Mouse (Mus musculus): ENCODE measurements around the gene Psors1c2. TPM values are rescaled to one million over a fixed set of nuclear protein-coding genes. Genes with fewer than 3 reads are reported as not detected.
"Not testable (repeated sequence)": the region's sequence is repeated elsewhere in the genome, so short reads cannot be mapped to it uniquely, and the experiment has no call there.

Gene Psors1c2
- polyA plus RNA-seq, 1 experiment, result 0.08 TPM

DNA sequence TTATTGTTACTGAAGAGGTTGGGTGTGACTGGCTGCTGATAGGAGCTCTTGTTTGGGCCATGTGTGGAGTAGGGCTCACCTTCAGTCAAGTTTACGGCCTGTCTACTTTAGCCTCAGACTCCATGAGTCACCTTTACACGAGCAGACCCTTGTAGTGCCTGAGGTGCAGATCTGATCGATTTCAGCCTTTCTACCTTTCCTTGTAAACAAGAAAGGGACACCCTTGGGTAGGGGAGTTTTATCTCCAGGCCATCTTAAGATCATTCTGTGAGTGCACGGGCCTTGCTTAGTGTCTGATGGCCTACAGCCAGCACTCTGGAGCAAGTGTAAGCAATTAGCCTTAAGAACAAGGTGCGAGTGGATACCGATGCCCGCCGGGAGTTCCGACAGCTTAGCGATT lies 26.1 kb upstream of the Psors1c2 start:
- Histone ChIP-seq H3K79me2 (ENCODE audit: control insufficient read depth, insufficient read depth) (no peaks in the 10 kb centered on the region), H3ac (ENCODE audit: control insufficient read depth, insufficient read length, low read depth) (no peak overlapping the region), H3K36me3 (ENCODE audit: control insufficient read depth, insufficient read depth) (no peaks in the 10 kb centered on the region), H3K4me3 (ENCODE audit: insufficient read depth, poor library complexity, severe bottlenecking) (no peak overlapping the region), H3K79me3 (ENCODE audit: low read depth) (no peaks in the 10 kb centered on the region), H3K27me3 (ENCODE audit: control insufficient read depth, insufficient read depth, insufficient read length) (peaks cover 3% of the 10 kb centered on the region)
- TF ChIP-seq MAX (IDR thresholded peaks at IDR 0.05) (no peak), CEBPB (IDR thresholded peaks at IDR 0.05; ENCODE audit: low read depth) (no peak), USF1 (IDR thresholded peaks at IDR 0.05; ENCODE audit: low read depth) (no peak), FOSL1 (IDR thresholded peaks at IDR 0.05; ENCODE audit: insufficient read depth, low read length, poor library complexity, severe bottlenecking) (no peak), MYOD1 (IDR thresholded peaks at IDR 0.05; ENCODE audit: control insufficient read depth, insufficient read length, low read depth) (no peak), MYOG (IDR thresholded peaks at IDR 0.05; ENCODE audit: control insufficient read depth, extremely low read depth, insufficient read length) (no peak), CTCF (IDR thresholded peaks at IDR 0.05; ENCODE audit: control insufficient read depth, insufficient read depth, insufficient read length) (no peak)

- Histone ChIP-seq H3K4me3 (ENCODE audit: insufficient read depth, poor library complexity, severe bottlenecking) (no peak overlapping the region), H3K36me3 (ENCODE audit: control insufficient read depth, insufficient read depth) (peaks cover 3% of the 10 kb centered on the region), H3K79me2 (ENCODE audit: control insufficient read depth, insufficient read depth) (no peaks in the 10 kb centered on the region), H3K79me3 (ENCODE audit: low read depth) (no peaks in the 10 kb centered on the region), H3K27me3 (ENCODE audit: control insufficient read depth, insufficient read depth, insufficient read length) (peaks cover 3% of the 10 kb centered on the region), H3ac (ENCODE audit: control insufficient read depth, insufficient read length, low read depth) (no peak overlapping the region)
- TF ChIP-seq MAX (IDR thresholded peaks at IDR 0.05), result no peak
- TF ChIP-seq MYOD1 (IDR thresholded peaks at IDR 0.05; ENCODE audit: control insufficient read depth, insufficient read length, low read depth), result no peak
- TF ChIP-seq USF1 (IDR thresholded peaks at IDR 0.05; ENCODE audit: low read depth), result no peak
- TF ChIP-seq FOSL1 (IDR thresholded peaks at IDR 0.05; ENCODE audit: insufficient read depth, low read length, poor library complexity, severe bottlenecking), result no peak
- TF ChIP-seq CTCF (IDR thresholded peaks at IDR 0.05; ENCODE audit: control insufficient read depth, insufficient read depth, insufficient read length), result no peak
- no peak for TF ChIP-seq CEBPB (IDR thresholded peaks at IDR 0.05; ENCODE audit: low read depth)
- no peak for TF ChIP-seq MYOG (IDR thresholded peaks at IDR 0.05; ENCODE audit: control insufficient read depth, extremely low read depth, insufficient read length)
These were observed 25.3 kb upstream of the Psors1c2 start for GRCm38 (mm10) chr17:35507556-35508260.

- not testable (repeated sequence) for H3K79me2 ChIP-seq (ENCODE audit: control insufficient read depth, insufficient read depth); H3K27me3 ChIP-seq (ENCODE audit: control insufficient read depth, insufficient read depth, insufficient read length); H3K4me3 ChIP-seq (ENCODE audit: insufficient read depth, poor library complexity, severe bottlenecking)
These were observed 24.7 kb upstream of the Psors1c2 start for GRCm38 (mm10) chr17:35508279-35508678.

DNA sequence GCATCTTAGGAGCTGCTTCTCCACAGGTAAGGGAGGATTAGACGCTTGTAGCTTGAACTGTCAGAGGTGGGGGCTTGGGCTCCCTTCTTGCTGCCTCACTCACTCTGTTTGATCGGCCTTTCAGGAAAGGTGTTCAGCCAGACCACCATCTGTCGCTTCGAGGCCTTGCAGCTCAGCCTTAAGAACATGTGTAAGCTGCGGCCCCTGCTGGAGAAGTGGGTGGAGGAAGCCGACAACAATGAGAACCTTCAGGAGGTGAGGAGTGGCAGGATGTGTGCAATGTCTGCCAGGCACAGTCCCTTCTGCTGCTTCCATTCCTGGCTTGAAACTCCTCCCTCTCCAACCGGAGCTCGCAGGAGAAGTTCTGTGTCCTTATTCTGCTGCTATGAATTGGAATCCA lies 23.7 kb upstream of the Psors1c2 start:
- Histone ChIP-seq H3K27me3 (ENCODE audit: control insufficient read depth, insufficient read depth, insufficient read length) (peaks cover 3% of the 10 kb centered on the region), H3K79me2 (ENCODE audit: control insufficient read depth, insufficient read depth) (no peaks in the 10 kb centered on the region), H3K4me3 (ENCODE audit: insufficient read depth, poor library complexity, severe bottlenecking) (no peak overlapping the region), H3K79me3 (ENCODE audit: low read depth) (no peaks in the 10 kb centered on the region), H3K36me3 (ENCODE audit: control insufficient read depth, insufficient read depth) (peaks cover 14% of the 10 kb centered on the region), H3ac (ENCODE audit: control insufficient read depth, insufficient read length, low read depth) (no peak overlapping the region)
- no peak for TF ChIP-seq CTCF (IDR thresholded peaks at IDR 0.05; ENCODE audit: control insufficient read depth, insufficient read depth, insufficient read length)
- no peak for TF ChIP-seq USF1 (IDR thresholded peaks at IDR 0.05; ENCODE audit: low read depth)
- no peak for TF ChIP-seq MAX (IDR thresholded peaks at IDR 0.05)
- no peak for TF ChIP-seq CEBPB (IDR thresholded peaks at IDR 0.05; ENCODE audit: low read depth)
- TF ChIP-seq MYOD1 (IDR thresholded peaks at IDR 0.05; ENCODE audit: control insufficient read depth, insufficient read length, low read depth), result no peak
- TF ChIP-seq FOSL1 (IDR thresholded peaks at IDR 0.05; ENCODE audit: insufficient read depth, low read length, poor library complexity, severe bottlenecking), result no peak
- no peak for TF ChIP-seq MYOG (IDR thresholded peaks at IDR 0.05; ENCODE audit: control insufficient read depth, extremely low read depth, insufficient read length)

More at GRCm38 (mm10) chr17:35508279-35508678, 24.7 kb upstream of the Psors1c2 start:
- H3ac ChIP-seq (ENCODE audit: control insufficient read depth, insufficient read length, low read depth); H3K79me3 ChIP-seq (ENCODE audit: low read depth); H3K36me3 ChIP-seq (ENCODE audit: control insufficient read depth, insufficient read depth): not testable (repeated sequence)

DNA sequence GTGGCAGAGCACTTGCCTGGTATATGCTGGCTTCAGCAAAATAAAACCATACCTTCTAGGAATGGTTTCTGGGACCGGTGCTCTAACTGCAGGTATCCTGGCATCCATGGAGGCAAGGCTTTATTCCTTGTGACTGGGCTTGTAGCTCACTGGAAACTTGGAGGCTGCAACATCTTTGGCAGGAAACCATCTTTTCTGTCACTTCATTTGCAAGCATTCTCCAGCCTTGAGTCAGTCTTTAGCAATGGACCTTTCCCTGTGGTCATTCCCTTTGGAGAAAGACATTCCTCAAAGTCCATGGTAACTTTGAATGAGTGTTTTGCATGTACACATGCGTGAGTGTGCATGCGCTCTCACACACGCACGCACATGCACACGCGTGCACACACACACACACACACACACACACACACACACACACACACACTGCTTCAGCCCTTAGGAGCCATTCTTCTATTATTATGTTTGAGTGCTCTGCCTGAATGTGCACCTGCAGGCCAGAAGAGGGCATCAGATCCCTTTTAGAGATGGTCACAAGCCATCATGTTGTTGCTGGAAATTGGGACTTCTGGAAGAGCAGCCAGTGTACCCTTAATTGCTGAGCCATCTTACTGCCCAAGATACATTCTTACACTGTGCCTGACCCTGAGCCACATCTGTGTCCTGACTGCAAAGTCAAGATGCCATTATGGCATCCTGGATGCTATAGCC lies 19.9 kb upstream of the Psors1c2 start:
- H3K79me2 ChIP-seq (ENCODE audit: control insufficient read depth, insufficient read depth), result peaks cover 25% of the 10 kb centered on the region
- H3K4me3 ChIP-seq (ENCODE audit: insufficient read depth, poor library complexity, severe bottlenecking), result no peak overlapping the region
- H3K27me3 ChIP-seq (ENCODE audit: control insufficient read depth, insufficient read depth, insufficient read length), result no peaks in the 10 kb centered on the region
- H3K79me3 ChIP-seq (ENCODE audit: low read depth), result peaks cover 6% of the 10 kb centered on the region
- TF ChIP-seq CEBPB (IDR thresholded peaks at IDR 0.05; ENCODE audit: low read depth), result no peak
- TF ChIP-seq MYOD1 (IDR thresholded peaks at IDR 0.05; ENCODE audit: control insufficient read depth, insufficient read length, low read depth), result no peak
- TF ChIP-seq FOSL1 (IDR thresholded peaks at IDR 0.05; ENCODE audit: insufficient read depth, low read length, poor library complexity, severe bottlenecking), result no peak
- TF ChIP-seq USF1 (IDR thresholded peaks at IDR 0.05; ENCODE audit: low read depth), result no peak
- no peak for TF ChIP-seq MYOG (IDR thresholded peaks at IDR 0.05; ENCODE audit: control insufficient read depth, extremely low read depth, insufficient read length)
- TF ChIP-seq MAX (IDR thresholded peaks at IDR 0.05), result no peak
- H3ac ChIP-seq (ENCODE audit: control insufficient read depth, insufficient read length, low read depth), result no peak overlapping the region
- peaks cover 18% of the 10 kb centered on the region for H3K36me3 ChIP-seq (ENCODE audit: control insufficient read depth, insufficient read depth)
